Mouse (Mus musculus): ENCODE results near the gene Olfr536.
"Not testable (repeated sequence)": the region's sequence is repeated elsewhere in the genome, so short reads cannot be mapped to it uniquely, and the experiment has no call there.

The Olfr536 gene

DNA sequence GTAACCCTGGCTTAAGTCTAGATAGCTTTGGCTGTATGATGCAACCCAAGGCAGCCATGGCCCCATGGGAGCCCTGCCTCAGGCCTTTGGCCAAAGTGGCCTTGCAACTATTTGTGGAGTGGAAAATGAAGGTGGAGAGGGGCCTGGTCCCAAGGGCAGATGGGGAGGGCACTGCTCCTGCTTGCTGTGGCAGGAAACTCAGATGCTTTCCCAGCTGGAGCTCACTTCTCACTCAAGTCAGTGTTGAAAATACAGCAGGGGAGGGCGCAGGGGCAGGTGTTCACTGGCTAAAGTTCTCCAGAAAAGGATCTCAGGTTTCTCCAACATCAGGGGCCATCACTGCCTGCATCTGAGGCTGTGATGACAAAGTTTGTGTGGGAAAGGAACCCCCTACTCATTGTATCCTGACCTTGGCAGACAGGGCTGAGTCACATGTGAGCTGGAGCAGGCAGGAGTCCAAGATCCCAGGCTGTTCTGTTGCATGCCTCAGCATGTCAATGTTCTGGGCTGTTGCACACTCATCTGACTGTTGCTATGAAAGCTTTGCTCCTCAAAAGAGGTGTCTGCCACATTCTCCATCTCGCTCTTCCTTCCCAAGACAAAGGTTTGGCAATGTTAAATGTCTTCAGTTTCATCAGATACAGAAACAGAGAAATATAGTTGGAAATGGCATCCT is at the start of gene Olfr536:
TSS of gene Olfr536 (minus strand) at position 51 of the 676 bp plus-strand sequence.
- not testable (repeated sequence) for DNase-seq (ENCODE audit: low read depth in 2 of 2, low spot score in 2 of 2)

- DNase-seq (ENCODE audit: low read depth in 2 of 2, low spot score in 2 of 2), result no peak
Measured at GRCm38 (mm10) chr7:140539746-140540145, 32.5 kb upstream of the Olfr536 start.

DNA sequence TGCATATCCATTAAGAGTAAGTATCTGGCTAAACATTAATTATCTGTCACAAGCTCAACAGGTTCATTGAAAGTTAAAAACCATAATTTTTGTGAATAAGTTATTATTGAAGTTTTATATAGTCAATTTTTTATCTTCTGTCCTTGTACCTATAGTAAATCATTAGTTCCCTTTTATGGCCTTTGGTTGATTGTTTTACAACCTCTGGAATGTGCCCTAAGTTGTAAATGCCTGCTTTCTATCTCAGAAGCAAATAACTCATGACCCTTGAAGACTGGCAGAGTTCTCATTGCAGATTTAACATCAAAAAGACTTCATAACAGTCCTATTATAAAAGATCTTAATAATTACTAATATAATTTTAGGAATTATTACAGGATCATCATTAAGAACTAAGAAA is 12.5 kb downstream of the Olfr536 start:
- DNase-seq (ENCODE audit: low read depth in 2 of 2, low spot score in 2 of 2), result no peak

- DNase-seq (ENCODE audit: low read depth in 2 of 2, low spot score in 2 of 2), result no peak
Measured at GRCm38 (mm10) chr7:140494231-140494630, 13.0 kb downstream of the Olfr536 start.

GRCm38 (mm10) chr7:140488981-140489380 is 18.2 kb downstream of the Olfr536 start:
- DNase-seq (ENCODE audit: low read depth in 2 of 2, low spot score in 2 of 2), result no peak

- DNase-seq (ENCODE audit: low read depth in 2 of 2, low spot score in 2 of 2), result no peak
Measured at GRCm38 (mm10) chr7:140483916-140484315, 23.3 kb downstream of the Olfr536 start, which contains the start of gene Olfr535. Olfr535 (plus strand) TSS chr7:140484216.

DNA sequence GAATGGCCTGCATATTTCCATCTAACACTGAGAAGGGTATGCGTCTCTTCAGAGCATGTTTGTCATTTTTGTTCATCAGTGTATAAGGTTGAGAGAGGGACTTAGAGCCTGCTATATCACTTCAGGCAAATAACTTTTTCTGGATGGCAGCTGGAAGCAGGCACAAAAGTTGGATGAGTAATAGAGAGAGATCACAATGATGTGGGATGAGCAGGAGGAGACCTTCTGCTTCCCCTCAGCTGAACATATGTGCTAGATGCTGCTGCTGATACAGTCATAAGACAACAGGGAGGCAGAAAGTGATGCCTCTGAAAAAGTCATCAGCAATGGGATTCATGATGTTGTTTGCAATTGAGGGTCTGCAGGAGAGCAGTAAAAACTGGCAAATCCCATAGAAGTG is 28.5 kb downstream of the Olfr536 start:
- DNase-seq (ENCODE audit: low read depth in 2 of 2, low spot score in 2 of 2), result no peak

DNA sequence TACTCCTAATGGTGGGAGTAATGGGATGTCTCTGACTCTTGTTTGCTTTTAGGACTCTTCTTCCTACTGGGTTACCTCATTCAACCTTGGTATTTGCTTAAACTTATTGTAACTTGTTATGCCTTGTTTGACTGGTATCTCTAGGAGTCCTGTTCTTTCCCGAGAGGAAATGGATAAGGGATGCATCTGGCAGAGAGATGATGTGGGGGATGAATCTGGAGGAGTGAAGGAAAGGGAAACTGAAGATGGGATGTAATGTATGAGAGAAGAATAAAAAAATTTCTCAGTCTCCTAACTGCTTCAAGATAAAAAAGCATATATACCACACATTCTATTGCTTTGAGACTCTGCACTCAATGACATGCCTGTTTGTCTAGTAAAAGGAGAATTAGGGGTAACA is 29.3 kb downstream of the Olfr536 start:
- no peak for DNase-seq (ENCODE audit: low read depth in 2 of 2, low spot score in 2 of 2)

- not testable (repeated sequence) for DNase-seq (ENCODE audit: low read depth in 2 of 2, low spot score in 2 of 2)
Measured at GRCm38 (mm10) chr7:140463070-140463469, 44.1 kb downstream of the Olfr536 start, which contains the start of gene Olfr533. Olfr533 (plus strand) TSS chr7:140463370.

Measured in CD8-positive naive resting alpha-beta T cell, adult 2 months (primary cell).